In the genomic region with DNA sequence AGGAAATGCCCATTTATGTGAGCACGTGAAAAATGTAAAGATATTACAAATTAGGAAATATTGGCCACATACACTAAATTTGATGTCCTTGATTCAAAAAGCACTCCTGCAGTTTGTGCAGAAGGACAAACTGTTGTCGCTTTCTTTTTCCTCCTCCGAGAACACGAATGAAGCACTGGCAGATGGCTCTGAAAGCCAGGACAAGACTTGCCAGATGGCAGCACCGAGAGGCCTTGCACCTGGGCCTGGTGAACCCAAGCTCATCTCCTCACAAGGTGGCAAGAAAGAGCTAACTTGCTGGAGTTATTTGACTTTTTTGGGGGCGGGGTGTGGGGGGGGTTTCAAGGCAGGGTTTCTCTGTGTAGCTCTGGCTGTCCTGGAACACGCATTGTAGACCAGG, we compare ENCODE assay signal across 12 mouse cellular contexts.
"Had no signal": no experiment of that assay in that cellular context is flagged by ENCODE, and none has a peak within 500 bp of the region (broad histone marks: within the 10 kb centered on the region; RNA-seq: fewer than 3 reads in every experiment).

No protein-coding gene starts in this region.

- DNase-seq: heart, postnatal 10 days; heart, postnatal 14 days; heart, postnatal 36 days; heart, postnatal 4 days; kidney, adult 11 months; kidney, adult 18-20 months; kidney, adult 8-10 months; kidney, adult 9 months; kidney, postnatal 14 days; kidney, postnatal 4 days; layer of hippocampus, adult 9-11 months; layer of hippocampus, postnatal 36 days had no signal
